Mouse (Mus musculus) NIH3T3 (cell line): ENCODE data around the gene Zfp128.
"Not testable (repeated sequence)": the region's sequence is repeated elsewhere in the genome, so short reads cannot be mapped to it uniquely, and the experiment has no call there.

Source experiments
- DNase-seq: peaks from one replicate; pipeline ENCODE4 v3.0.0-alpha.2; 2012; ENCODE audit warnings: low read depth

Gene Zfp128

DNA sequence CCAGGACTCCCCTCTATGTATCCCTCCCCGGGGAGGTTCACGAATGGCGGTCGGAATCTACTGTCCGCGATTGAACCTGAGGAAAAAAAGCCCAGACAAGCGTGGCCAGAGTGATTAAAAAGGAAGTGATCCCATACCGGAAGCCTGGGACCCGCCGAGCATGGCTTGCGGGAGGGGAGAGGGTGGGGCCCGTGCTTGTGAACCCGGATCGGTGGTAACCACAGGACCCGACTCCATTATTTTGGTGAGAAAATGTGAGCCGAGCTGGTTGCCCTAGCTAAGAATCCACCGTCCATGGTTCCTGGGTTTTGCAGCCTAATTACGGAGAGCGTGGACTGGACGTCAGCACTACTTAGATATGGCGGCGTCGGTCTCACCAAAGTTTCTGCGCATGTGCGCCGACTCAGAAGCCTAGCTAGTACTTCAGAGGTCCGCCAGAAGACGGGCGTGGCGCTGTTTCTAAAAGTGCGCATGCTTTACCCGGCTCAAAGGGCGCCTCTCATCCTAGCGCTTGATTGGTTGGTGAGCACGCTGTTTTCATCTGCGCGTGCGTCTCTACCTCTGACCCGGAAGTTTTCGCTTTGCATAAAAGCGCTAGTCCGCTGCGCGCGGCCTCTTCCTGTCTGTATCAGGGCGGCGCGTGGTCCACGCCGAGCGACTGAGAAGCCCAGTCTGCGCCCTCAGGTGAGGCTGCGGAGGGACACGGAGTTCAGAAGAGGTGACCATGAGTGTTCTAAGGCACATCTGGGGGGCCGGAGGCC lies 40.9 kb downstream of the Zfp128 start, which contains the start of gene Rps5:
Gene Rps5 (plus strand): TSS at position 586 of the 761 bp plus-strand sequence.
- peak; percentile 99 for DNase-seq

DNA sequence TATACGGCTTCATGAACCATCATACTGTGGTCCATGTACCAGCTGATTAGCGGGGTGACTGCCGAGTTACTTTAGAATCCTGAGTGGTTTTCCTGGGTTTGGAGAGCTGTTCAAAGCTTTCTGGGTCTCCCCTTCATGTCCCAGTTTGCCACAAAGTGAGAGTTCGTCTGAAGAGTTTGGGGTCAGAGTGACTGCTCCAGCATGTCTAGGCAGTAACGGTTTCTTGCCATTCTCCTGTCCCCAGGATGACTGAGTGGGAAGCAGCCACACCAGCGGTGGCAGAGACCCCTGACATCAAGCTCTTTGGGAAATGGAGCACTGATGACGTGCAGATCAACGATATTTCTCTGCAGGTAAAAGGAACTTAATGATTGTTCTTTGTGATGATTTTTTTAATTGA lies 41.8 kb downstream of the Zfp128 start:
- no peak for DNase-seq

DNA sequence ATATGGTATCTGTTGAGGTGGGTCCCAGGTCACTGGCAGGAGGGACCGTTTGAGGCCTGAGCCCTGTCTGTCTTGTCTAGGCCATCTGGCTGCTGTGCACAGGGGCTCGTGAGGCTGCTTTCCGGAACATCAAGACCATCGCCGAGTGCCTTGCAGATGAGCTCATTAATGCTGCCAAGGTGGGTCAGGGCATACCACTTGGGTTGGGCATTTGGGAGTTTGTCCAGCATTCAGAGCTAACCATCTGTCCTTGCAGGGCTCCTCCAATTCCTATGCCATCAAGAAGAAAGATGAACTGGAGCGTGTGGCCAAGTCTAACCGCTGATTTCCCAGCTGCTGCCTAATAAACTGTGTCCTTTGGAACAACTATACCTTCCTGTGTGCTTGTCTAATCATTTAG lies 45.3 kb downstream of the Zfp128 start:
- no peak for DNase-seq

DNA sequence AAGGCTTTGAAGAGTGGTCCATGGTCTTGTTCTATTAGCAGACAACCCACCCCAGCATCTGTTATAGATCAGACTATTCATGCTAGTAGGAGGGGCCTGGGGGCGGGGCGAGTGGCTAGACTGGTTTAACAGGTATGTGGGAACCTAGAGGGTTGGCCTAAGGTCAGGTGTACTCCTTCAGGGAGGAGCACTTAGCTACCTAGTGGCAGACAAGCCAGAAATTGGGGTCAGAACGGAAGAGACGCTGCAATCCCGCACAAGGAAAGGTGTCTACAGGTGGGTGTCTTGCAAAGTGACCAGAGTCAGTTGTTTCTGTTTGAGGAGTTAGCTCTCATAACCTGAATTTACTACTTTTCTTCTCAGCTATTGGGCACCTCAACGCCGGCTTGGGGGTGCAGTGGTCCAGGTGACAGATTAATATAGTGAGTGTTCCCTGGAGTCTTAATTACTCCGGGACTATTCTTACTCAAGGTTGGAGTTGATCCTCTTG lies 46.3 kb downstream of the Zfp128 start, which contains the start of gene Rnf225:
Gene Rnf225 (plus strand): TSS at position 226 of the 490 bp plus-strand sequence.
- peak; percentile 42 for DNase-seq

GRCm38 (mm10) chr7:12927693-12928589 lies 47.0 kb downstream of the Zfp128 start:
- no peak for DNase-seq

GRCm38 (mm10) chr7:12933615-12934140 lies 52.7 kb downstream of the Zfp128 start:
- no peak for DNase-seq

- no peak for DNase-seq
These were observed 53.8 kb downstream of the Zfp128 start for GRCm38 (mm10) chr7:12934808-12935207.

DNA sequence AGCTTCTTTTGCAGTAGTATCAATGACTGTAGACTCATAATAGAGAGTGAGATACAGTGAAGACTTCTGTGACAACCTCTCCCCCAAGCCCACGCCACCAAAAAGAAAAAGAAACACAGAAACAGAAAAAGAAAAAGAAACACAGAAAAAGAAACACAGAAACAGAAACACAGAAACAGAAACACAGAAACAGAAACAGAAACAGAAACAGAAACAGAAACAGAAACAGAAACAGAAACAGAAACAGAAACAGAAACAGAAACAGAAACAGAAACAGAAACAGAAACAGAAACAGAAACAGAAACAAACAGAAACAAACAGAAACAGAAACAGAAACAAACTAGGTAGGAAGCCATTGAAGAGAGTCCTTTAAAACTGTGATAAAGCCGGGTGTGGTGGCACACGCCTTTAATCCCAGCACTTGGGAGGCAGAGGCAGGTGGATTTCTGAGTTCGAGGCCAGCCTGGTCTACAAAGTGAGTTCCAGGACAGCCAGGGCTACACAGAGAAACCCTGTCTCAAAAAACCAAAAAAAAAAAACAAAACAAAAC lies 56.4 kb downstream of the Zfp128 start:
- DNase-seq = not testable (repeated sequence)

DNA sequence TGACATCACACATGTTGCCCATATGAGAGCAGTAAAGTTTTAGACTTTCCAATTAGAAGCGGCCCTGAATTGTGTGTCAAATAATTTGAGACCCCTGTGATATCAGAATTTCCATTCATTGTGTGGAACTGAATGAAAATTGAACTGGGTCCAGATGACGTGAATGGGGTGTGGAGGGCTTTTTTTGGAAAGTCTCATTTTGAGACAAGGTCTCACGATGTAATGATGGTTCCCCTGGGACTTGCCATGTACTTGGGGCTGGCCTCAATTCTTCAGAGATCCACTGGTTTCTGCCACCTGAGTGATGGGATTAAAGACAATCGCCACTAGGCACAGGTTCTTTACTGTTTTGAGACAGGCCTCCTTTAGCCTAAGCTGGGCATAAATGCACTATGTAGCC lies 59.6 kb downstream of the Zfp128 start:
- no peak for DNase-seq
